Mouse (Mus musculus): ENCODE measurements around the gene March10.

DNA sequence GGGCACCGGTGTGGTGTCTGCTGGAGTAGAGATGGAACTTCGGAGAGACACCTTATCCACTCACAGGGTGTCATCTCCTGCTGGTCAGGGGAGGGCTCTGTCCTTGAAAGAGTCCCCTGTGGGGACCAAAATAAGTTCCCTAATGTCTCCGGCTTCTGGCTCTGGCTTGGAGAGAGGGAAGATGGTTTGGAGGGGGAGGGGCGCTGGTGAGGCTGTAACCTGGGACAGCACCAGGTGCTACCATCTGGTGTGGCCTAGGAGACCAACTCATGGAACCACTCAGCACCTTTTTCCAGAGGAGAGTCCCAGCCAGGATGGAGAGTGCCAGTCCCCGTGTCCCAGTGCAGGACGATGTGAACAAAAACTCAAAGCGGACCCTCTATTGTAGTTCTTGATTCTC, 105.9 kb downstream of the March10 start:
- TF ChIP-seq POLR2A (IDR thresholded peaks at IDR 0.05; ENCODE audit: extremely low read depth, insufficient read depth, low read length) (no peak), CTCF (IDR thresholded peaks at IDR 0.05; ENCODE audit: low read depth, low read length) (no peak)

All from liver, adult 2 months (tissue).